9 mouse cellular contexts compared by ENCODE assay signal in the genomic region with DNA sequence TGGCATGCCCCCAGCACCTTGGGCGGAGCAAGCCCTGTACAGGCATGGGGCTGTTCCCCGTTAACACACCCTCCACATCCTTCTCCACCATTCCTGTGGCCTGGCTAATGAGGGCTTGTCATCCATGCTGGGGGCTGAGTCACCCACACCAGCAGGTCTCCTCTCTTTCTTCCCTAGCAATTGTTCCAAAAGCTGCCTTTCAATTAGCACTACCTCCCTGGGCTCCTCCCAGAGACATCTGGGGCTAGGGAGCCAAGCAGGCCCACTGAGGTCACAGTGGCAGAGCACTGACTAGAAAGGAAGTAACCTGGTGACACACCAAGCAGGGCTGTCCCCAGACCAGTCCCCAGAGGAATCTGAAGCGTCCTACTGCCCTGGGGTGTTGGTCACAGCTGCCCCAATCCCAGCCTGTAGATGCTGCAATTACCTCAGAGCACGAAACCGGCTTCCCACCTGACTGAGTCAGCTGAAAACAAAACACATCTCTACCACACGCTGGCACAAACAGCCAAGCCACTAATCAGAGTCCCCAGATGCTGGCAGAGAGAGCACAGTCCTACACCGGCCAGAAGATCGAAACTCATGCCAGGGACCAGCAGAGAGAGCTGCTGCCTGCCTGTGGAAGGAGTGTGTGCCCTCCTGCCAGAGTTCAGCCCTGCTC. TPM values are rescaled to one million over a fixed set of nuclear protein-coding genes. Genes with fewer than 3 reads are reported as not detected.
A peak's percentile ranks its signal among the peaks of the same experiment; 100 is the strongest.
DNase-seq lines count a peak whose midpoint lies in the region; ATAC-seq lines count a peak whose summit lies in the region.
"Had no signal": no experiment of that assay in that cellular context is flagged by ENCODE, and none has a peak within 500 bp of the region (broad histone marks: within the 10 kb centered on the region; RNA-seq: fewer than 3 reads in every experiment).

TSS of gene Gm14137 (plus strand) at position 519 of the 661 bp plus-strand sequence.

- intact Hi-C loops in heart, postnatal 36 days (cut with DNase I): no loop called here

- peaks cover 20% of the 10 kb centered on the region for H3K27me3 ChIP-seq in heart, embryonic 12.5 days (replicated peaks)
- H3K27me3 ChIP-seq in forebrain, embryonic 11.5 days (ENCODE audit: control insufficient read depth, insufficient read depth, low read length): no peaks in the 10 kb centered on the region

- H3K9ac ChIP-seq in heart, embryonic 12.5 days: peak within 1 kb of the TSS; percentile 51; the same call in 1 of the 2 replicates
- H3K9ac ChIP-seq in forebrain, embryonic 11.5 days (ENCODE audit: low read length): no peak within 1 kb of the TSS; the same call in 1 of the 2 replicates

- H3K4me2 ChIP-seq in heart, embryonic 12.5 days: peak within 1 kb of the TSS; percentile 62
- H3K4me2 ChIP-seq in forebrain, embryonic 11.5 days (ENCODE audit: low read depth, low read length, severe bottlenecking): no peak within 1 kb of the TSS

- H3K9me3 ChIP-seq in heart, embryonic 12.5 days (replicated peaks): no peaks in the 10 kb centered on the region
- H3K9me3 ChIP-seq in forebrain, embryonic 11.5 days (ENCODE audit: control insufficient read depth, low read length): no peaks in the 10 kb centered on the region

- peaks cover 18% of the 10 kb centered on the region; the same call in 1 of the 2 replicates for H3K36me3 ChIP-seq in heart, embryonic 12.5 days
- H3K36me3 ChIP-seq in forebrain, embryonic 11.5 days (ENCODE audit: control insufficient read depth, insufficient read depth, low read length): no peaks in the 10 kb centered on the region

- no peak for DNase-seq in heart, postnatal 36 days
- DNase-seq in A20 (ENCODE audit: low read depth, low spot score): peak; percentile 76
- DNase-seq in forebrain, embryonic 11.5 days (ENCODE audit: low spot score): no peak
- no peak for DNase-seq in urinary bladder, adult 18-20 months (ENCODE audit: low spot score in 2 of 2)
- no peak for DNase-seq in lung, postnatal 10 days
- no peak for DNase-seq in urinary bladder, postnatal 25 days (ENCODE audit: low spot score)

- H3K27ac ChIP-seq in heart, embryonic 12.5 days (ENCODE audit: poor library complexity, severe bottlenecking): peak within 1 kb of the TSS; percentile 71; the same call in 1 of the 2 replicates
- no peak within 1 kb of the TSS for H3K27ac ChIP-seq in forebrain, embryonic 11.5 days (ENCODE audit: low read depth, low read length)

- H3K4me1 ChIP-seq in heart, embryonic 12.5 days (replicated peaks): peaks cover 35% of the 10 kb centered on the region
- H3K4me1 ChIP-seq in forebrain, embryonic 11.5 days (replicated peaks; ENCODE audit: control insufficient read depth, insufficient read depth, low read length): peaks cover 6% of the 10 kb centered on the region; the same call in 1 of the 2 replicates

- no peak for ATAC-seq in heart, embryonic 12.5 days (ENCODE audit: insufficient number of reproducible peaks, low FRiP score)
- ATAC-seq in forebrain, embryonic 11.5 days (replicated peaks; ENCODE audit: low FRiP score): 0 out of 2 replicates have a peak, but pooled peaks have one; percentile 18
- ATAC-seq in megakaryocyte progenitor cell, adult 5-6 weeks (replicated peaks; ENCODE audit: poor library complexity): peak; percentile 45

- WGBS in heart, embryonic 12.5 days: 57% methylated on average over 8 of the region's 8 CpGs
- 36% methylated on average over 8 of the region's 8 CpGs for WGBS in forebrain, embryonic 11.5 days

- H3K4me3 ChIP-seq in heart, embryonic 12.5 days: no peak within 1 kb of the TSS
- no peak within 1 kb of the TSS for H3K4me3 ChIP-seq in forebrain, embryonic 11.5 days (ENCODE audit: low read depth, low read length)

RNA-seq across cellular contexts. Expression of gene Gm14137, which starts in this region (rescaled TPM):
- 0.34 and 0.46 TPM in 2 replicates for polyA plus RNA-seq in heart, embryonic 12.5 days (2016; fragmentation: Nextera tagmentation; extraction: Ambion mirVana)
- not detected for total RNA-seq in heart, postnatal 36 days (2021)
- polyA plus RNA-seq in forebrain, embryonic 11.5 days (2014; fragmentation: Nextera tagmentation; extraction: Ambion mirVana): 0.28 and 0.29 TPM in 2 replicates
- total RNA-seq in megakaryocyte progenitor cell, adult 5-6 weeks (2015): not detected in 2 replicates
- total RNA-seq in megakaryocyte progenitor cell, adult 5-6 weeks (2017): not detected in 2 replicates
- total RNA-seq: common myeloid progenitor, adult 5-6 weeks had no signal

Comparison
In these comparisons a context has a peak if more than half of its experiments do, and no peak if none do; other contexts are left out.
1. Peak in ATAC-seq in forebrain, embryonic 11.5 days; RNA of the gene not detected or under 1 TPM.
2. Peak in ATAC-seq in megakaryocyte progenitor cell, adult 5-6 weeks; RNA of the gene not detected or under 1 TPM.